Mouse (Mus musculus) heart, embryonic 16.5 days (tissue): ENCODE data around the gene Nxf7. TPM values are rescaled to one million over a fixed set of nuclear protein-coding genes. Genes with fewer than 3 reads are reported as not detected.
A peak's percentile ranks its signal among the peaks of the same experiment; 100 is the strongest.
"Not testable (repeated sequence)": the region's sequence is repeated elsewhere in the genome, so short reads cannot be mapped to it uniquely, and the experiment has no call there.

Experiments used
- ATAC-seq: fragments of 200-750 bp; cut with Nextera tagmentation; replicated peaks from 2 replicates; pipeline ENCODE4 v1.8.0; 2017; ENCODE audit warnings: moderate number of reproducible peaks; ENCODE audit not compliant: insufficient read depth, low FRiP score; ENCODE audit errors: extremely low read depth
- H3K27ac ChIP-seq: fragments of 300-500 bp; sonication (generic); 2 replicates; pipeline ENCODE4 v1.5.1; 2014; ENCODE audit warnings: mild to moderate bottlenecking, low read length, control low read depth, moderate library complexity
- H3K27me3 ChIP-seq: fragments of 300-500 bp; sonication (generic); 2 replicates; pipeline ENCODE4 v1.6.1; 2014; ENCODE audit warnings: low read length, mixed read lengths; ENCODE audit not compliant: control insufficient read depth, insufficient read depth
- H3K36me3 ChIP-seq: fragments of 300-500 bp; sonication (generic); 2 replicates; pipeline ENCODE4 v1.6.1; 2014; ENCODE audit not compliant: control insufficient read depth, insufficient read depth
- H3K4me1 ChIP-seq: fragments of 300-500 bp; sonication (generic); 2 replicates; pipeline ENCODE4 v1.6.1; 2014; ENCODE audit warnings: low read length, mixed read lengths; ENCODE audit not compliant: control insufficient read depth, insufficient read depth
- H3K4me2 ChIP-seq: fragments of 300-500 bp; sonication (generic); 2 replicates; pipeline ENCODE4 v1.6.1; 2014; ENCODE audit warnings: low read depth, mild to moderate bottlenecking, control low read depth, low read length
- H3K4me3 ChIP-seq: fragments of 300-500 bp; sonication (generic); 2 replicates; pipeline ENCODE4 v1.5.1; 2014; ENCODE audit warnings: mild to moderate bottlenecking, control low read depth, low read length
- H3K9ac ChIP-seq: fragments of 300-500 bp; sonication (generic); 2 replicates; pipeline ENCODE4 v1.6.1; 2014; ENCODE audit warnings: low read length, control low read depth
- H3K9me3 ChIP-seq: fragments of 300-500 bp; sonication (generic); replicated peaks from 2 replicates; pipeline ENCODE4 v1.6.1; 2016; ENCODE audit warnings: low read length; ENCODE audit not compliant: control insufficient read depth
- WGBS: fragments of 180-500 bp; shearing (Covaris S2); extraction: QIAGEN DNeasy Blood & Tissue Kit; methylation state at CpG from one replicate; pipeline ENCODE4 v1.1.7; 2014; 5-methylcytosine and 5-hydroxymethylcytosine counted together
- polyA plus RNA-seq: library from polyadenylated mRNA; unstranded; fragments of >200 nt; fragmentation: Nextera tagmentation; extraction: Ambion mirVana; gene quantifications from 2 replicates; pipeline ENCODE4 v1.2.1, GENCODE M21; 2015

Nxf7 gene
- polyA plus RNA-seq, 1 experiment from 2014 or later = 0.11 TPM

- H3K4me2 ChIP-seq = no peak overlapping the region
- ATAC-seq = no peak
- H3K4me1 ChIP-seq = no peaks in the 10 kb centered on the region
- no peaks in the 10 kb centered on the region for H3K27me3 ChIP-seq
- no peaks in the 10 kb centered on the region for H3K36me3 ChIP-seq
- 26% methylated on average over 2 of the region's 2 CpGs for WGBS
- H3K4me3 ChIP-seq = no peak overlapping the region
- peak overlapping the region; percentile 69 for H3K27ac ChIP-seq
- no peaks in the 10 kb centered on the region for H3K9me3 ChIP-seq
- no peak overlapping the region for H3K9ac ChIP-seq
These were observed 35.7 kb downstream of the Nxf7 start for GRCm38 (mm10) chrX:135562841-135563240.

GRCm38 (mm10) chrX:135561693-135562092 lies 36.9 kb downstream of the Nxf7 start:
- not testable (repeated sequence) for H3K4me2 ChIP-seq, H3K9me3 ChIP-seq, H3K4me1 ChIP-seq, H3K9ac ChIP-seq, H3K27ac ChIP-seq, H3K27me3 ChIP-seq, H3K4me3 ChIP-seq, H3K36me3 ChIP-seq, ATAC-seq
- WGBS = 36% methylated on average over 2 of the region's 2 CpGs

- WGBS = 3% methylated on average over 3 of the region's 4 CpGs
- not testable (repeated sequence) for H3K9me3 ChIP-seq, H3K4me2 ChIP-seq
These were observed 37.6 kb downstream of the Nxf7 start for GRCm38 (mm10) chrX:135560933-135561332.

GRCm38 (mm10) chrX:135559665-135560064 lies 38.9 kb downstream of the Nxf7 start:
- H3K27me3 ChIP-seq, H3K4me1 ChIP-seq, H3K9ac ChIP-seq, H3K4me3 ChIP-seq, H3K36me3 ChIP-seq, ATAC-seq, H3K9me3 ChIP-seq, H3K27ac ChIP-seq, H3K4me2 ChIP-seq: not testable (repeated sequence)
- 23% methylated on average over 8 of the region's 8 CpGs for WGBS

More at GRCm38 (mm10) chrX:135560933-135561332, 37.6 kb downstream of the Nxf7 start:
- H3K36me3 ChIP-seq, H3K9ac ChIP-seq, H3K4me1 ChIP-seq, H3K4me3 ChIP-seq, H3K27me3 ChIP-seq, H3K27ac ChIP-seq, ATAC-seq: not testable (repeated sequence)

Other genes with a start within 250 kb of the Nxf7 start
- gene Gm5128, start 225.5 kb downstream of the Nxf7 start, polyA plus RNA-seq = not detected in 2 replicates
- gene Gm7903, start 164.9 kb downstream of the Nxf7 start, polyA plus RNA-seq = not detected in 2 replicates
- gene AV320801, start 104.2 kb downstream of the Nxf7 start, polyA plus RNA-seq = not detected in 2 replicates
- not detected in 2 replicates for gene Prame, start 28.9 kb upstream of the Nxf7 start, polyA plus RNA-seq
- 0.11 TPM in 1 of 2 replicates, not detected in the other for gene Tcp11x2, start 95.0 kb upstream of the Nxf7 start, polyA plus RNA-seq
- gene Tmsb15a, start 126.5 kb upstream of the Nxf7 start, polyA plus RNA-seq = 0.85 TPM in 1 of 2 replicates, not detected in the other
- 8.0 and 9.3 TPM in 2 replicates for gene Armcx5, start 144.0 kb upstream of the Nxf7 start, polyA plus RNA-seq
- 30.9 and 32.5 TPM in 2 replicates for gene Gprasp1, start 144.0 kb upstream of the Nxf7 start, polyA plus RNA-seq
- 63.7 and 71.2 TPM in 2 replicates for gene Bhlhb9, start 198.8 kb upstream of the Nxf7 start, polyA plus RNA-seq
- gene Gprasp2, start 240.3 kb upstream of the Nxf7 start, polyA plus RNA-seq = 18.3 and 21.0 TPM in 2 replicates